Mouse (Mus musculus) neural tube, embryonic 15.5 days (tissue): Measurements from ENCODE around the gene Cd209c. TPM values are rescaled to one million over a fixed set of nuclear protein-coding genes. Genes with fewer than 3 reads are reported as not detected.

Experiments used
- ATAC-seq: fragments of 200-750 bp; cut with Nextera tagmentation; 2 replicates; pipeline ENCODE4 v1.8.0; 2017; ENCODE audit warnings: mild to moderate bottlenecking, moderate TSS enrichment, moderate library complexity; ENCODE audit not compliant: low FRiP score
- H3K27ac ChIP-seq: fragments of 300-500 bp; sonication (generic); replicated peaks from 2 replicates; pipeline ENCODE4 v1.5.1; 2015; ENCODE audit warnings: mild to moderate bottlenecking, inconsistent platforms
- H3K27me3 ChIP-seq: fragments of 300-500 bp; sonication (generic); replicated peaks from 2 replicates; pipeline ENCODE4 v1.6.1; 2015; ENCODE audit warnings: inconsistent platforms
- H3K36me3 ChIP-seq: fragments of 300-500 bp; sonication (generic); 2 replicates; pipeline ENCODE4 v1.6.1; 2015; ENCODE audit warnings: inconsistent platforms
- H3K4me1 ChIP-seq: fragments of 300-500 bp; sonication (generic); 2 replicates; pipeline ENCODE4 v1.6.1; 2015; ENCODE audit warnings: inconsistent platforms
- H3K4me2 ChIP-seq: fragments of 300-500 bp; sonication (generic); 2 replicates; pipeline ENCODE4 v1.6.1; 2015; ENCODE audit warnings: inconsistent platforms, mild to moderate bottlenecking, moderate library complexity
- H3K4me3 ChIP-seq: fragments of 300-500 bp; sonication (generic); replicated peaks from 2 replicates; pipeline ENCODE4 v1.5.1; 2015; ENCODE audit warnings: mild to moderate bottlenecking, inconsistent platforms
- H3K9ac ChIP-seq: fragments of 300-500 bp; sonication (generic); replicated peaks from 2 replicates; pipeline ENCODE4 v1.6.1; 2015; ENCODE audit warnings: mild to moderate bottlenecking, inconsistent platforms
- H3K9me3 ChIP-seq: fragments of 300-500 bp; sonication (generic); replicated peaks from 2 replicates; pipeline ENCODE4 v1.6.1; 2016; ENCODE audit warnings: inconsistent platforms
- WGBS: fragments of 180-500 bp; shearing (Covaris S2); methylation state at CpG from one replicate; pipeline ENCODE4 v1.1.7; 2015; ENCODE audit warnings: mixed read lengths; 5-methylcytosine and 5-hydroxymethylcytosine counted together
- polyA plus RNA-seq: library from polyadenylated mRNA; unstranded; fragments of >200 nt; fragmentation: Nextera tagmentation; extraction: Ambion mirVana; gene quantifications from 2 replicates; pipeline ENCODE4 v1.2.1, GENCODE M21; 2015

Gene Cd209c
- 0.75 and 1.0 TPM in 2 replicates for polyA plus RNA-seq

DNA sequence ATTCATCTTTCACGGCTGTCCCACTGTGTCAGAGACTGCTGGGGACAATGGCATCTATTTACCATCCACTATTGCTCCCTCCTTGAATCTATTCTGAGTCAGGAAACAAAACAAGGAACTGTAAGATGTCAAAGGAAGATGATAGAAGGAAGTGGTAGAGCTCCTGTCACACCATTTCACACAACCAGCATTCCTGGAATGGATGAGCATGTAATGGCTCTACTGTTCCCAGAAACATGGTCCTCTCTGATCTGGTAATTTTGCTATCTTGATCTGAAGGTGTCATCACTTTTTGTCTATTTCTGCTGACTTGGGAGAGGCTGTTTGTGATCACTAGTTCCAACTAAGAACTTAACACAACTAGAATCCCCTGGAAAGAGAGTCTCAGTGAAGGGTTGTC lies at the start of gene Cd209c:
Cd209c (minus strand) TSS at position 101 of the 400 bp plus-strand sequence.
- no peak within 1 kb of the TSS for H3K27ac ChIP-seq
- H3K27me3 ChIP-seq = no peaks in the 10 kb centered on the region
- H3K9me3 ChIP-seq = peaks cover 3% of the 10 kb centered on the region; the same call in 1 of the 2 replicates
- H3K4me2 ChIP-seq = no peak within 1 kb of the TSS
- WGBS = 83% methylated on average over 1 of the region's 1 CpGs
- H3K4me3 ChIP-seq = no peak within 1 kb of the TSS
- H3K36me3 ChIP-seq = no peaks in the 10 kb centered on the region
- ATAC-seq = no peak
- H3K4me1 ChIP-seq = no peaks in the 10 kb centered on the region
- no peak within 1 kb of the TSS for H3K9ac ChIP-seq

DNA sequence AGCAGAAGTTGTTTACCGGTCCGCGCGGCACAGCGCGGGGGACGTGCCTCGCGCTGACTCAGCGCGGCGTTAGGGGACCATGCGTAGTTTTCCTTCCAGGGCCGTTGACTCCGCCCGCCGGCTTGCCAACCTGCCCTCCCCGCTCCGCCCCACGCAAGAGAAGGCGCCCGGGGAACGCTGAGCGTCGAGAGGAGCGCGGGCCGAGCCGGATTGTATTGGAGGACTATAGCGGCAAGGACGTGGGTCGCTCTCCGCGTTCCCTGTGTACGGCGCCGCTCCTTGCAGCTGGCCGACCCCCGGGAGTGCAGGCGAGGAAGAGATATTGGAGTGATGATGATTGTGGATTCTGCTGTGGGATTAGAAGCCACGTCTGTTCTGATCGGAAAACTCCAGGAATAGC lies 39.7 kb upstream of the Cd209c start:
- ATAC-seq = no peak; the same call in 1 of the 2 replicates
- Histone ChIP-seq H3K4me2 (peak overlapping the region; percentile 50), H3K9me3 (no peaks in the 10 kb centered on the region), H3K27me3 (no peaks in the 10 kb centered on the region), H3K27ac (no peak overlapping the region), H3K4me3 (peak overlapping the region; percentile 26), H3K36me3 (no peaks in the 10 kb centered on the region), H3K9ac (no peak overlapping the region), H3K4me1 (no peaks in the 10 kb centered on the region)
- 41% methylated on average over 40 of the region's 42 CpGs for WGBS

DNA sequence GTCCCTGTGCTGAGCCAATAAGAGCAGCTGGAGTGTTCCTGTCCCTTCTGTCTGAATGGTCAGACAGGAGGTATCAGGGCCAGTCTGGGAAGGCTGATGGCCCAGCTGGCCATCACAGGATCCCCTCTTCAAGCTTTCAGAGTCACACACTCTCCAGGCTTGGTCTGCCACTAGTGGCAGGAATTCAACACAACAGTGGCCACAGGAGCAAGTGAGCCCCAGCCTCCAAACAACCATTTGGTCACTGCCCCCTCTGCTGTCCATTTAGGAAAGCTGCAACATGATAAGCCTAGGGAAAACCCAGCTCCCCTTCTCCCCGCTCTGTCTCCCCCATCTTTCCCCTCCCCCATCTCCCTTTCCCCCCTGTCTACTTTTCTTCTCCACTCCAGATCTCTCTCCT lies 1.5 kb upstream of the Cd209c start:
- ATAC-seq = no peak
- Histone ChIP-seq H3K27me3 (no peaks in the 10 kb centered on the region), H3K36me3 (no peaks in the 10 kb centered on the region), H3K4me2 (no peak overlapping the region), H3K9ac (no peak overlapping the region), H3K4me3 (no peak overlapping the region), H3K9me3 (peaks cover 3% of the 10 kb centered on the region; the same call in 1 of the 2 replicates), H3K27ac (no peak overlapping the region), H3K4me1 (no peaks in the 10 kb centered on the region)
- WGBS = 78% methylated on average over 1 of the region's 1 CpGs

DNA sequence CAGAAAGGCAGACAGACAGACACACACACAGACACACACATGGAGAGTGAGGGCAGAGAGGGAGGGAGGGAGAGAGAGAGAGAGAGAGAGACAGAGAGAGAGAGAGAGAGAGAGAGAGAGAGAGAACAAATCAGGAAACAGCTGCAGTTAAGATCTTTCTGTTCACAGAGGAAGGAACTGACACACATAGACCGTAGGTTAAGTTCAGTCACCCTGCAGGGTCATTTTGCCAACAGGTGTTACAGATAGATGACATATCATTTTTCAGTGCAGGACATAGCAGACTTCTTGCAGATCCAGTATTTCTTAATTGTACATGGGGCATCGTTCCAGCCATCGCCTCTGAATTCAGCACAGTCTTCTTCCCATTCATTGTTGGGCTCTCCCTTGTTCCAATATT lies 14.5 kb downstream of the Cd209c start:
- Histone ChIP-seq H3K4me1 (no peaks in the 10 kb centered on the region), H3K4me2 (no peak overlapping the region), H3K27me3 (no peaks in the 10 kb centered on the region), H3K9ac (no peak overlapping the region), H3K27ac (no peak overlapping the region), H3K9me3 (no peaks in the 10 kb centered on the region), H3K36me3 (no peaks in the 10 kb centered on the region), H3K4me3 (no peak overlapping the region)
- no peak for ATAC-seq
- 97% methylated on average over 3 of the region's 3 CpGs for WGBS

DNA sequence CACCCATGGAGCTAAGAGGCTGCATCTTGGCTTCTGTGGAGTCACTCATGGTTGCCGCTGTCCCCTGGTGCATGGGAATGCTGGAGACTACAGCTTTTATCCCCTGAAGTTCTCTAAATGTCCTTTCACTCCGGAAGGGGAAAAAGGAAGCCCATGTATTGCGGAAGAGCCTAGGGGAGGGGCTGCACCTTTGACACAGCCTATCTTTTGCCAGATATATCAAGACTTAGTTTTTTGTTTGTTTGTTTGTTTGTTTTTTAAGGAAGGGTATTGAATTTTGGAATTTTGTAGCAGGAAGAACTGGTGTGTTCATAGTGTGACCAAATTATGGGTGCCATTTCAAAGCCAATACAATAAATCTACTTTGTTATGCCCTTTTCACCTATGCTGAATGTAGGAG lies 27.8 kb downstream of the Cd209c start, which contains the start of gene Cd209b:
Cd209b (minus strand) TSS at position 101 of the 400 bp plus-strand sequence.
- Histone ChIP-seq H3K9me3 (peaks cover 3% of the 10 kb centered on the region; the same call in 1 of the 2 replicates), H3K4me2 (no peak within 1 kb of the TSS), H3K4me1 (no peaks in the 10 kb centered on the region), H3K9ac (no peak within 1 kb of the TSS), H3K27ac (no peak within 1 kb of the TSS), H3K27me3 (no peaks in the 10 kb centered on the region), H3K4me3 (no peak within 1 kb of the TSS), H3K36me3 (no peaks in the 10 kb centered on the region)
- no peak for ATAC-seq
- WGBS = 100% methylated on average over 3 of the region's 3 CpGs

Other genes starting within 250 kb of the Cd209c start
- not detected in 2 replicates for gene Clec4g, start 234.1 kb downstream of the Cd209c start, polyA plus RNA-seq
- gene Cd209a, start 205.8 kb downstream of the Cd209c start, polyA plus RNA-seq = 0.28 TPM in 1 of 2 replicates, not detected in the other
- gene Cd209e, start 100.4 kb downstream of the Cd209c start, polyA plus RNA-seq = 0.10 TPM in 1 of 2 replicates, not detected in the other
- gene Cd209d, start 76.2 kb downstream of the Cd209c start, polyA plus RNA-seq = not detected in 2 replicates
- gene Cd209b, start 27.9 kb downstream of the Cd209c start, polyA plus RNA-seq = not detected in 2 replicates
- gene Cd209f, start 151.1 kb upstream of the Cd209c start, polyA plus RNA-seq = not detected in 2 replicates
- gene Cd209g, start 179.4 kb upstream of the Cd209c start, polyA plus RNA-seq = not detected in 2 replicates
- gene Evi5l, start 211.8 kb upstream of the Cd209c start, polyA plus RNA-seq = 90.0 and 107 TPM in 2 replicates